Mouse (Mus musculus) liver, adult 2 months (tissue): Measurements from ENCODE around the gene Camkmt.

Source experiments
- CTCF ChIP-seq: fragments of 200-500 bp; IDR thresholded peaks from 2 replicates; pipeline ENCODE4 v1.5.1; 2011; ENCODE audit warnings: low read depth, low read length, control low read depth
- POLR2A ChIP-seq: fragments of 200-500 bp; IDR thresholded peaks from 2 replicates; pipeline ENCODE4 v1.6.1; 2011; ENCODE audit warnings: low read length, control low read depth; ENCODE audit not compliant: insufficient read depth; ENCODE audit errors: extremely low read depth

- no peak for TF ChIP-seq CTCF
- TF ChIP-seq POLR2A: no peak
Measured at GRCm38 (mm10) chr17:85086501-85086900, 3.9 kb upstream of the Camkmt start.
